Mouse (Mus musculus) cortical plate, adult 2 months (tissue): ENCODE data around the gene Afg1l.

Source experiments
- CTCF ChIP-seq: fragments of 200-500 bp; IDR thresholded peaks from 2 replicates; pipeline ENCODE4 v1.5.1; 2011; ENCODE audit warnings: mild to moderate bottlenecking, control low read depth, low read length; ENCODE audit not compliant: insufficient read depth; ENCODE audit errors: extremely low read depth
- POLR2A ChIP-seq: fragments of 200-500 bp; IDR thresholded peaks from 2 replicates; pipeline ENCODE4 v1.6.1; 2011; ENCODE audit warnings: mild to moderate bottlenecking, low read length, control low read depth; ENCODE audit not compliant: insufficient read depth; ENCODE audit errors: extremely low read depth

- TF ChIP-seq CTCF (no peak), POLR2A (no peak)
Measured at GRCm38 (mm10) chr10:42449672-42450071, 28.7 kb downstream of the Afg1l start.
